Mouse (Mus musculus) CH12.LX (cell line): ENCODE measurements around the gene Ccdc71l.

Experiments used
- CHD1 ChIP-seq: IDR thresholded peaks from 2 replicates; pipeline ENCODE4 v1.6.1; 2012; ENCODE audit warnings: low read depth, low read length, improper control_type of control experiment, inconsistent platforms
- CTCF ChIP-seq, 2 experiments: IDR thresholded peaks in 1 of 2; conservative IDR thresholded peaks in 1 of 2; 2 replicates each; pipeline ENCODE4 v1.5.1; 2011 to 2012; ENCODE audit warnings: low read depth in 2 of 2, low read length in 2 of 2, improper control_type of control experiment in 1 of 2, inconsistent platforms in 1 of 2, mild to moderate bottlenecking in 1 of 2, moderate library complexity in 1 of 2
- E2F4 ChIP-seq: IDR thresholded peaks from 2 replicates; pipeline ENCODE4 v1.6.1; 2011; ENCODE audit warnings: low read depth, low read length, improper control_type of control experiment; ENCODE audit not compliant: insufficient replicate concordance
- EP300 ChIP-seq: IDR thresholded peaks from 2 replicates; pipeline ENCODE4 v1.6.1; 2011; ENCODE audit warnings: low read length, improper control_type of control experiment
- GABPA ChIP-seq: IDR thresholded peaks from 2 replicates; pipeline ENCODE4 v1.6.1; 2012; ENCODE audit warnings: low read depth, low read length, improper control_type of control experiment, inconsistent platforms; ENCODE audit not compliant: insufficient replicate concordance
- JUN ChIP-seq: IDR thresholded peaks from 2 replicates; pipeline ENCODE4 v1.6.1; 2011; ENCODE audit warnings: low read depth, mild to moderate bottlenecking, low read length, improper control_type of control experiment, moderate library complexity; ENCODE audit not compliant: insufficient read depth
- KAT2A ChIP-seq: IDR thresholded peaks from 2 replicates; pipeline ENCODE4 v1.6.1; 2012; ENCODE audit warnings: low read length, improper control_type of control experiment, inconsistent platforms; ENCODE audit not compliant: insufficient replicate concordance
- MAX ChIP-seq: IDR thresholded peaks from 2 replicates; pipeline ENCODE4 v1.6.1; 2011; ENCODE audit warnings: low read length, improper control_type of control experiment
- NRF1 ChIP-seq: IDR thresholded peaks from 2 replicates; pipeline ENCODE4 v1.6.1; 2014; ENCODE audit warnings: low read depth, mild to moderate bottlenecking, inconsistent platforms, low read length, improper control_type of control experiment, moderate library complexity
- POLR2A ChIP-seq: IDR thresholded peaks from 2 replicates; pipeline ENCODE4 v1.6.1; 2011; ENCODE audit warnings: low read depth, mild to moderate bottlenecking, improper control_type of control experiment, low read length
- SMC3 ChIP-seq: IDR thresholded peaks from 2 replicates; pipeline ENCODE4 v1.6.1; 2011; ENCODE audit warnings: low read depth, low read length, improper control_type of control experiment
- USF1 ChIP-seq: IDR thresholded peaks from 2 replicates; pipeline ENCODE4 v1.6.1; 2014; ENCODE audit warnings: low read depth, mild to moderate bottlenecking, inconsistent platforms, low read length, improper control_type of control experiment
- ZNF384 ChIP-seq: IDR thresholded peaks from 2 replicates; pipeline ENCODE4 v1.6.1; 2012; ENCODE audit warnings: low read depth, low read length, improper control_type of control experiment, inconsistent platforms

- TF ChIP-seq SMC3 (no peak), USF1 (no peak), EP300 (no peak), NRF1 (no peak), CTCF (conservative IDR thresholded peaks at IDR 0.05 in 1 of 2, IDR thresholded peaks at IDR 0.05 in 1 of 2; ENCODE audit: low read depth in 2 of 2, low read length in 2 of 2) (no peak), POLR2A (no peak), KAT2A (no peak), MAX (no peak), ZNF384 (no peak), CHD1 (no peak), E2F4 (no peak), JUN (no peak), GABPA (no peak)
Observed at GRCm38 (mm10) chr12:32431004-32431403, 52.5 kb downstream of the Ccdc71l start.
